Mouse (Mus musculus): ENCODE measurements around the gene Atg3.
A peak's percentile ranks its signal among the peaks of the same experiment; 100 is the strongest.

The Atg3 gene

DNA sequence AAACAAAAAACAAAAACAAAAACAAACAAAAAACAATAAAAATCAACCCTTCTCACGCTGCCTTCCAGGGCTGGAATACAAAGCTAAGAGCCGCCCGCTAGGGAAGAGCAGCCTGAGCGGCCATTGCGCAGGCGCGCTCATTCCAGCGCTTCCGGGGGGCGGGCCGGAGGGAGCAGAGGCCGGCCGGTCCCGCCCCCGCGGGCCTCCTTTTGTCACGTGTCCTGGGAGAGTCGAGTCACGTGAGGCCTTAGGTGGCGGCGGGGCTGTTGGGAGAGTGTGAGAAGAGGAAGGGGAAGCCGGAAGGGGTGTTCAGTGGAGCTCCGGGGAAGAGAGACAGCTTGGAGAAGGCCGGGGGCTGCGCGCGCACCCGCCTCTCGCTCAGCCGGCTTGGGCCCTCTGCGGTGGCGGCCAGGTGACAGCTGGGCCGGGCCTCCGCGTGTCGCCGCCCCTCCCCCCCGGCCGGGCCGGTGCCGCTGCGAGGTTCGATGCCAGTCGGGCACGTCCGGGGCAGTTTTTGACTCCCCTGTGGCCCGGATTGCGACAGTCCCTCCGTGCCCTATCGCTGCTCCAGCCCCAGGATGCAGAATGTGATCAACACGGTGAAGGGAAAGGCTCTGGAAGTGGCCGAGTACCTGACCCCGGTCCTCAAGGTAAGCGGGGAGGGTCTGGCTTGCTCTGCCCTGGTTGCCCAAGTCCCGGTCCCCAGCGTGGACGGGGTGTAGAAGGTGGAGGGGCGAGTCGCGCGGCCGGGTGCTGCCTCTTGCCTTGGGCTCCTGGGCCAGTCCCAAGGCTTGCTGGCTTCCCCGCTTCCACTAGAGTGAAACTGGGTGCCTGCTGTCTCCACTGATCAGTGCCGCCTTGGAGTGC lies at the start of gene Atg3, which contains the start of gene Slc35a5:
TSS of gene Atg3 (plus strand) at position 264 of the 867 bp plus-strand sequence.
TSS of gene Slc35a5 (minus strand) at position 185 of the 867 bp plus-strand sequence.
- peak; percentile 95 to 98 for DNase-seq

DNA sequence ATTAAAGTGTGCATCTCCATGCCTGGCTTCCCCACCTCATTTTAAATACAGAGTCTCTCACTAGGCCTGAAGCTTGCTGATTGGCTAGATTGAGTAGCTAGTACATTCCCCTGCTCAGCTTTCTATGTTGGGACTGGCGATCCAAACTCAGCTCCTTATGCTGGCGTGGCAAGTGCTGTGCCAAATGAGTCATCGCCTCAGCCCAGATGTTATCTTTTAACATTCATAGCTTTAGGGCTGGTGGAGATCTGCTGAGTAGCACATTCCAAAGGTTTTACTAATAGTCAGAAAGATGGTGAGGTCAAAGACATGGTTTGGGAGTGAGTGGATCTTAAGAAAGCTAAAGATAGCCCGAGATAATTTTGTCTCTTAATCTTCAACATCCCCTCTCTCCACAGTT lies 48.1 kb upstream of the Atg3 start:
- DNase-seq = no peak

DNA sequence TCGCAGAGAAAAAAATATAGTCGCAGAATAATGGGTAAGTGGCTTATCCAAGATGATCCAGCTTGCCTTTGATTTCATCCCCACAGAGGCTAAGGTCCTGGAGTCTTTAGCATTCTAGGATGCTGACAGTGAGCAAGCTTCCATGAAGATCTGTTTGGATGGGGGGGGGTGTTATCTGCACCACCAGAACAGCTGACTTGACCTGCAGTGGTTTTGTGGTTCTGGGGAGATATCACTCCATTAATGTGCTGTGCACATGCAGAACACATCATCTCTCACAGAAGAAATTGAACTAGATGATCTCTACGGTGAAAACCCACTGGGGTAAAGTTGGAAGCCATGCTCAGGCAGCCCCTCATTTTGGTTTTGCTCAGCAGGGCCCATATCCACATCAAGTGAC lies 41.4 kb upstream of the Atg3 start:
- DNase-seq = no peak

DNA sequence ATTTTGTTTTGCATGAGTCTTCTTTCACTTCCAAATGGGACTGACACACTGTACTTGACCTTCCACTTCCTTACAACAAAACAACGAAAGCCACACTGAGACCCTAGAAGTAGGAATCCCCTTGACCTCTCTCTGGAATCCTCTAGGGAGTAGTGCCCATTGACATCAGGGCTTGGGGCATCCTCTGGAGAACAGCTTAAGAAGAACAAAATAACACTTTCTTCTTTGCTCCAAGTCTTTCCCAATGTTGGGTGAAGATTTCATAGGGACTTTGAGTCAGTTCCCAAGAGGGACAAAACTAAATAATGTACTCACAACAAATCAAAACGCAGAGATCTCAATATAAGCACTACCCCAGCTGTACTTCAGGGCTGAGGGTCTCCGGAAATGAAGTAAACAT lies 39.8 kb upstream of the Atg3 start:
- DNase-seq = no peak

DNA sequence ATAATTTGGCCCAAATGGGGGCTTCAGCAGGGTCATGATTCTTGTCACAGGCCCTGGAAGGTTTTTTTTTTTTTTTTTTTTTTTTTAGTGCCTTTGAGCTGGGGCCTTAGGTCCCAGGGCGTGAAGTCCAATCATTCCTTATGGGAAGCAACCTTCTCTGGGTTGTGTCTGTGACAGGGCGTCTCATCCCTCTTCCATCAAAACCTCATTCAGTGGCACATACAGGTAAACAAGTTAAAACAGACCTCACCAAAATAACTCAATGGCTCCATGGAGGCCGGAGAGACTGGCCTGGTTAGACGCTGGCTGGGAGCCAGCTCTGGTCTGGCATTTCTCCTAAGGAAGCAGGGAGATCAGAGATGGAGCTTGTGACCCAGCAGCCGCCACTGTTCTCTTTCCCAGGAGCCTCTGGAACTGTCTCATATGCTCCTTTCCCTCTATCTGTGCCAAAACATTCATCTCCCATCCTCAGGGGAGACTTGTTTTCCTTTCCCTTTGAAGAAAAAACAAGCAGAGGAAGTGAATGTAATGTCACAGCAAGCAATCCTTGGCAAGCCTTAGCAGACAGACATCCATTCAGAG lies 37.6 kb upstream of the Atg3 start:
- no peak for DNase-seq

DNA sequence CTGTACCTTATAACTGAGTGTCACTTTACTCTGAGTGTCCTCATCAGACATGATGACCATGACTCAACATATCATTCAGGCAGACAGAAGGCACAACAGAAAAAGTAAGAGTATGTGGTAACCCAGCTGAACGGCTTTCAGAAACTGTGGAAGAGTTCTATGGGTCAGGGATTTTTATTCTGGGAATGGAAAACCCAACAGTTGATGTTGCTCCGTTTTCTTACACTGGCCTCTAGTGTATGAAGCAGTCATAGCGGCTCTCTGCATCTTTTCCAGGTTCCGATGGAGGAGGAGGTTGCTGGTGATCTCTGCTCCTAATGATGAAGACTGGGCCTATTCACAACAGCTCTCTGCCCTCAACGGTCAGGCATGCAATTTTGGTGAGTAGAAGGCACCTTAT lies 36.0 kb upstream of the Atg3 start:
- DNase-seq = no peak

DNA sequence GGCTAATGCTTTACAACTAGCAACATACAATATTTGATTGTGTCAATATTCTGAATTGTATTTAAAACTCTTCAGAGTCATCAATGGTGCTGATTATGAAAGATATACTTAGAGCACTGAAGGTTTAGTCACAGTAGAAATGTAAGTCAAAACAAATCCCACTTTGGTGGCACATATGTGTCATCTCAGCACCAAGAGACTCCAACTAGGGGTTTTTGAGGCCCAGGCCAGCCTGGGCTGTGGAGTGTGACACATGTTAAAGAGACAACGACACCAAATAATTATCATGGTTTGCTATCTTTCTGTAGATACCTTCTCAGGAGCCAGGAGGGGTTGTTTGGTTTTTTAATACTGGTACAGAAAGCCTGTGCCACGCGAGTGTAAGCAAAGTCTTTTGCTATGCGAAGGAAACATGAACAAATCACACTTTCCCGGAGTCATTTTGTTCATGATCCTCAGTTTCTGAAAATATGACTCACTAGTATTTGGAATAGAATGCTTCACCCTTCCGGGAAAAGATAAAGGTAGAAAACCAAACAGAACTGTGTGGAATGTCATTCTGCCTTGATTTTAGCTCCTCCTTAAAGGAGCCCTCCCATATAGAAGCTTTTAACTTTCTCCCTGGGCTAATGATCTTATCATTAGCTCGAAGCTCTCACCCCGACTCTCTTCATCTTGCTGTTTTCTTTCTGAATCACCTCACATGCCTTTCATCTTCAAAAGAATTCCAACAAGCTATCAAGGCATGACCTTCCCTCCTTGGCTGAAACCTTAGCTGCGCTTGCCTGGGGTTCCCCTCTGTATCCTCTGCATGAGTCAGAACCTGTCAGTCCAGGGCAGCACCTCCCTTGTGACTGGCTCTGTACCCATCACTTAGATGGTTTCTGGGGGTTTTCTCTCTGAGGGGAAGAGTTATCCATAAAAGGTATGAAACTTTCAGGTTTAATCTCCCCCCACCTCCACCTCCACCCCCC lies 34.1 kb upstream of the Atg3 start:
- no peak for DNase-seq

DNA sequence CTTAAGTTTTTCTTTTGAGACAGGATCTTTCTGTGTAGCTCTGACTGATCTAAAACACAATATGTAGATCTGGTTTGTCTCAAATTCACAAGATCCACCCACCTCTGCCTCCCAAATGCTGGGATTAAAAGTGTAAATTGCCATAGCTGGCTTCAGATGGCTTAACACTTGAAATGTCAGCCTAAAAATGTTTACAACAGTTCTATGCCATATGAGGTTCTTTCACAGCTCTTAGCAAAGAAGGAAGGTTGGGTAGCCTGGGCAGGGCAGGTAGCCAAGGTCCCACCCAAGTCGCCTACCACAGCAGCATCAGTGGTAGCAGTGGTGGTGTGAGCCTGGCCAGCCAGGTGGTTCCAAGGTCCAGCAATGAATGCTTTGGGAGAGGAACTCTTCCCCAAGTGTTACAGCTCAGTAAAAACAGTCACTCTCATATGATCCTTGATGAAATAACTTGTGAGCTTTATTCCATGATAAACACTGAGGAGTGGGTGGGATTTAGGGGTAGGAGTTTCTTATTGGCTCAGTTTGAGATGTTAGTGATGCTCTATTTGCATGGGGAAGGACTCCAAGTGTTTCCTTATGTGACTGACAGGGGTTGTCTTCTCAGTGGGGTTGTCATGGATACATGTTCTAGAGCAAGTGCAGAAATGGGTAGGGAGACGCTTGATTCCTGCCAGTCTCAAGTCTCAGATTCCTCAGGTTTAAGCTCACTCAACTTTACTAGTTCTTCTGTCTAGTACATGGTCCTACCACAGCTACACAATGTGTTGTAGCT lies 30.5 kb upstream of the Atg3 start:
- DNase-seq = no peak

DNA sequence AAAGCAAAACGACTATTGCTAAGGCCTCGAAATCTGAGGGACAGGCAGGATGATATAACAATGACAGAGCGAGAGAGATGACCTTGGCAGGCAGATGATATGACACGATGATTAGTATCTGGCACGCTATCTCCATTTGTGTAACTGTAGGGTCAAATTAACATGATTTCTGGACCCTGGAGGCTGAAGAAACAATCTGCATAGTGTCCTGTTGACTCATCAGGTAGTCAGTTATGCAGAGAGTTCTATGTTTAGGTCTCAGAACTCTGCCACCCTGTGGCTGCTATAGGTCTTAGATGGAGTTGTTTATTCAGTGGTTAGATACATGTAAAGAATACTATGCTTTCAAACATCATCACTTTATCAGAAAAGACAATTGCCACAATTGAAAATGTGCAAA lies 16.9 kb upstream of the Atg3 start:
- DNase-seq = no peak

DNA sequence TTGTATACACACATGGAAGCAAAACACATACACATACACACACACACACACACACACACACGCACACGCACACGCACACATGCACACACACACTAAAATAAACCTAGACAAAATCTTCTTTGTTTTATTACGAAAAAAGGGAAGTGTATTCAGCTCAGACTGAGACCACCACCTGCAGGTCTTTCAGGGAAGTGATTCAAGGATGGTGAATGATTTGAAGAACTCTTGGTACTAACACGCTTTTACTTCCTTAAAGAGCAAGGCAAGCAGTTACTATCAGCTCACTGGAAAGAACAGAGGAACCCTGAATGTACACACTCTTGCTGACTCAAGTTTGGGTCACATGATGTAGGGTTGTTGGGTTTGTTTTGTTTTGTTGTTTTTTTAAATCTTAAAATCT lies 16.0 kb upstream of the Atg3 start:
- no peak for DNase-seq

DNA sequence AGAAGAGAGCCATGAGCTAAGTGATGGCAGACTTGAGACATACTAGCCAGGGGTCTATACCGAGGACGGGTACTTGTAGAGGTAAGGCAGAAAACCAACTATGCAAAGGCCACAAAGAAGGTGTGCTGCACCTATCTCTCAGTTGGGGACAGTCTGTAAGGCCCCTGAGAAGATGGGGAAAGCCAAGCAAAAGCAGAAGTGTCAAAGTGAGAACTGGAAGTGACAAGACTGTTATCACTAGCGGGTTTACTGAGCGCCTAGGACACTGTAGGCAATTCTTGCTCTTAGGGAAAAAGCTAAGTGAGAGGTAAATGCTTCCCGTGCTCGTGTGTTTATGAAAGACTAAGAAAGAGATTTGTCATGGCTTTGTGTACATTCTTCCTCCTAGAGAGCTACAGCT lies 13.5 kb upstream of the Atg3 start:
- DNase-seq = no peak

DNA sequence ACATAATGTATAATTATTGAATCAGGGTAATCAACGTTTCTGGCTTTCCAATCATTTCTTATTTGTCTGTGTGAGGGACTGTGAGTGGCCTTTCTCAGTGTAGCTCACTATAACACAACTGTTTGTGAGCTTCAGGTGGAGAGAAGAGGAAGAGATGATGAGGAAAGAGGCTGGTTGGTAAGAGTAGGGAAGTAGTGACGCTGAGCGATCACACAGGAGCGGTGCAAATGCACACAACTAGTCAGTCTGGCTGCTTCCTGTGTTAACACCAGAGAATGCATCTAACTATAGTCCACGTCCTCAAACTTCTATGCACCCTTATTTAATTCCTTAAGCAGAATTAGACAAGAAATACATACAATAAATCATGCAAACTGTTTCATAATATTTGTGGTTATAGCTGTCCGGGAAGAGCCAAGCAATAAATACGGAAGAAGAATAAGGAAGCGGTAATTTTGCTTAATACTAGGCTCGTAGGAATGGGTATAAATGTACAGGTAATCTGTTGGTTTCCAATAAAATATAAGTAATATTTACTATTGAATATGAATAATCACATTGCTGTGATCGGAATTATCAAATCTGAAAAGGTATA lies 10.0 kb upstream of the Atg3 start:
- DNase-seq = no peak

DNA sequence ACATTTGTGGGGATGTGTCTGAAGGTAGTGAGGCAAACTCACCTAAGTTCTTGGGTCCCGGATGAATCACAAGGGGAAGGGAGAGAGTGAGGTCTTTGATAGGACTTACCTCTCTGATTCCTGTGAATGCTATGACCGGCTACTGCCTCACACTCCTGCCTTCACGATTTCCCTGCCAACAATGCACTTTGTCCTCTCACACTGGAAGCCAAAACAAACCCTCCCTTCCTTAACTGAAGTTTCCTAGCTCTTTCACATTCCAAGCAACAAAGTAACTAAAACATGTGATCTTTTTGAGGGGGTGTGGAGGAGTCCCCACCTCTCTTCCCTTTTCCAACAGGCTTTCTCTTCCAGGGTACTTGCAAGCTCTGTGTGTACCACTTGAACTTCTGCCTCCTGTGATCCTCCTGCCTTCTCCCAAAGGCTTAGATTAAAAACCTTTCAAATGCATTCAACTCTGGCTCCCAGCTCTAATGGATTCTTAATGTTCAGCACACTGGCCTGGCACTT lies 3.8 kb upstream of the Atg3 start:
- no peak for DNase-seq

DNA sequence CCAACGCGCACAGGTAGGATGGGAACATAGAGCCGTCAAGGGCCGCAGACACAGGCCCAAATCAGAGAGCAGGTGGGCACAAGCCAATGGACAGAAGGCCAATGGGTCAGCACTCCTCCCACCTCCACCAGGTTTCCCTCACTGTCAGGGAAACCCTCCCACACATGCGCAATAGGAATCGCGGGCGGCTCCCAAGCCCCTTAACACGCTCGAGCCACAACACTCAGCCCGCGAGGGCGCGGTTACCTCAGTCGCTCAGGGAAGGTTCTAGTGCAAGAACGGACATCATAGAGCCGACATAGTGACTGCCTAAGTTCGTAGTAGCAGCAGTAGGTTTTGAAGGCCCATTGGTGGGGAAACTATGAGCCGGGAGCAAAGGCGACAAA lies 456 bp upstream of the Atg3 start:
- peak; percentile 72 to 79 for DNase-seq

DNA sequence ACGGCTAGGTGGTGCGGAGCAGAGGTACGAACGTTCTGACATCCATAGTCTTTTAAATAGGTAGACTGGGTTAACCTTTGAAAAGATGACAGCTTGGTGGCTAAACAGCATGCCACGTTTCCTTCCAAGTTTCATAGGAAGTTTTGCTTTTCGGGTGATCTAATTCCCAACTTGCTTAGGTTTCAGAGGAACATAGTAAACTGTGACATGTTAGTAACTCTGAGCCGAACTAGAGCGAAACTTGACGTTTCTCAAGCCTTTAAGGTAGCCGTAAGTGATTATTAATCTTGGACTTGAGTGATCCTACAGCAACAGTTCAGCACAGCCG lies 768 bp downstream of the Atg3 start:
- DNase-seq = no peak

DNA sequence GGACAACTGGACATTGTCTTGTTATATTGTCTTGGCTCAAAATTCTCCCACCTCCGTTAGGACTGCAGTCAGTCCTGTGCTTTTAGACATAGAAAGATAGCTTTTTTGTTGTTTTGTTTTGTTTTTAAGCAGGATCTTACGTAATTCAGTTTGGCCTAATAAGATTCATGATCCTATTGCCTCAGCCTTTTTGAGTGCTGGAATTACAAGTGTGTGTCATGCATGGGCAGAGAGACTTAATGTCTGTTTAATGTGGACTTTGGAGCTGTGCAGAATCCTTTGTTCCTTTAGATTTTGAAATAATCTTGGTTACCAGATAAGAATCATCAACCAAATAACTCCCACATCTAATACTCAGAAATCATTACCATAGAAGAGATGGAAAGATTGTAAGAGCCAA lies 20.0 kb downstream of the Atg3 start:
- no peak for DNase-seq

DNA sequence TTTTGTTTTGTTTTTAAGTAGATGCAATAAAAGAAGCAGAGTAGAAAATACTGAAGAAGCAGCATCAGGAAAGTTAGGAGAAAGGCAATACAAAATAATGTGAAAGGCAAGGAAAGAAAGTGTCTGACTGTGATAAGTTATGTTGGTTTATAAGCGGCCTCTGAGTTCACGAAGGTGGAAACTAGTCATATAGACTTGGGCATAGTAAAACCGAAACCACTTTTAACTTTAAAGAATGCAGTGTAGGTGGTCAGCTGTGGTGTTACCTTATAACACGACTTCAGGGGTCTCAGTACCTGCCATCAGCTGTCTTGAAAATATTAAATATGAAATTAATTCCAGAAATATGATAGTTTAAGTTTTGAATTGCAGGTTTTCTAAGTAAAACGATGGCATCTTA lies 23.2 kb downstream of the Atg3 start:
- no peak for DNase-seq

DNA sequence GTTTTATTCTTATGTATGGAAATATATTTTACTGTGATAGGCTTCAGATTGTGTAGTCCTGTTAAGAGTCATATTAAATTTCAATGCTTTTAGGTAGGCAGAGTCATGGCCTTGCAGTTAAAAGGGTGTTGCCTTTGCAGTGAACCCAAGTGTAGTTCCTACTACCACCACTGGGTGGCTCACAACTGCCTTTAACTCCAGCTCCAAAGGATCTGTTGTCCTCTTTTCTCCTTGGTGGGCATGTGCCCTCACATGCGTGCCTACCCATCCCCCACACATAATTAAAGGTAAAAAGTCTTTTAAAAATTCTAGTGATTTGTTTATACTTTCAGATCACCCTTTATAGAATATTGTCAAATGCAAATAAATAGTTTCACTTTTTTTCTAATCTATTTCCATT lies 34.0 kb downstream of the Atg3 start:
- DNase-seq = peak; percentile 63 to 71

DNA sequence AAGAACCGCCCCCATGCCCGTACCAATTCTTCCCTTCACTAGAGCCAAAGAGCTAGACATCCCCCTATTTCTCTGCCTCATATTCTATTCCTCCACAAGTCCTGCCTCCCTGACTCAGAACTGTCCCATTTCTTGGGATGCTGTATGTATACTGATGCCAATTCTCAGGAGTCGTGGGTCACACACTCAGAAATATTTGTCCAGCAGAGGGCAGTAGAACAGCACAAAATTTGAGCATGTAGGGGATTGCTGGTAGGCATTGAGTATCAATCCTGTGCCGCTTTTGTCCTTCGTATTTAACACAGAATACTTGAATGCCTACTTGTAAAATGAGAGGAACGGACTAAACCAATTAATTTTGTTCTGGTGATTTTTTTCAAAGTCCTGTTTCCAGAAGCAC lies 38.2 kb downstream of the Atg3 start:
- DNase-seq = peak; percentile 26 to 33

DNA sequence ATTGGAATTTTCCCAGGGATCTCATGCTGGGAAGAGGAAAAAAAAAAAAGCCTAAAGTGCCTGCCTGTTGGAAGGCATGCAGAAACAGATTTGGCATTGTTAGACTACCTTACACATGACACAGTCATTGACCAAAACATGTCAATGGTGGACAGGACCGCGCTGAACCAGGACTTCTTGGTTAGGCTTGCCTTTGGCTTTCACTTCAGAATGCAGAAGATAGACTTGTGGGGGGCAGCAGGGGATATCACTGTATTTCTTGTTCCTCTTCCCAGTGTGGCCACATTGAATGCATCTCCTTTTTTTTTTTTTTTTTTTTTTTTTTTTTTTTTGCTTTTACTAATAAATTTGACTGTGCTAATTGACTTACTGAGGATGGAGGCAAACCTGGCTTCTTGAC lies 42.8 kb downstream of the Atg3 start:
- DNase-seq = no peak

DNA sequence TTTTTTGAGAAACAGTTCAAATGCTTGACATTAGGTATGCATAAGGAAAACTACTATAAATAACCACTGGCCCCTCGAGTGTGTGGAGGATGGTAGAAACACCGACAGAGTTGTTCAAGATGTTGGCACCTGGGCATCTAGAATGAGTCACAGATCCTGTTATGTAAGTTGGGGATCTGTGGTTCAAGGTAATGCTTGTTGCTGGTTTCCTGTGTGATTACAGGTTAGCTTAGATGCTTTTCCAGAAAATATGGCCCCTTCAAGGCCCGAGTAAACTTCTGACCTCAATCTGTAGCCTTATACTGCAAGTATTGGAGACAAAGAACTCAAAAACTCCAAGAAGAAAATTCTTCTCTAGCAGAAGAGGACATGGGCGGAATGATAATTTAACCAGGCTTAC lies 45.9 kb downstream of the Atg3 start:
- no peak for DNase-seq
